ENCODE assay signal across 13 mouse cellular contexts in the genomic region with DNA sequence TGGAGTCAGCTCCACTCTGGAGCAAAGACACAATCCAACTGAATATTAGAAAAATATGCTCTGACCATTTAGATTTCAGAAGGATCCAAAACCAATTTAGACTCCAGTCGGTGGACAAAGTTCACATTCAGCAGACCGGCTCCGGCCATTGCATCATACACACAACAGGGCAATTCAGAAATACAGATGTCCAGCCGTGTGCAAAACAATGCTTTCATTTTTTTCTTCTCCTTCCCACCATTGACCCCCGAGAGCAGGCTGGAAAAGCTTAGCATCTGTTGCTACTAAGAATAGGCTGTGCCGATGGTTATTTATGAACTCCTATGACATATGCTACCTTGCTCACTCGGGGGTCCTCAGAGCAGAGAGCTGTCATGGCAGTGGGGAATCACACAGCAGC. TPM values are rescaled to one million over a fixed set of nuclear protein-coding genes. Genes with fewer than 3 reads are reported as not detected.
DNase-seq lines count a peak whose midpoint lies in the region; ATAC-seq lines count a peak whose summit lies in the region.
"Had no signal": no experiment of that assay in that cellular context is flagged by ENCODE, and none has a peak within 500 bp of the region (broad histone marks: within the 10 kb centered on the region; RNA-seq: fewer than 3 reads in every experiment).

No protein-coding gene starts in this region.

- DNase-seq in heart, postnatal 25 days (ENCODE audit: low spot score): no peak
- DNase-seq in lung, postnatal 10 days: peak; percentile 25
- DNase-seq in lung, postnatal 25 days (ENCODE audit: low spot score): no peak
- peak; percentile 49 for DNase-seq in retina, embryonic 14.5 days (ENCODE audit: low spot score)
- DNase-seq in adrenal gland, adult 8-10 months: no peak
- DNase-seq in adrenal gland, postnatal 14 days: no peak
- DNase-seq: cerebellum, adult 11 months; gastrocnemius, postnatal 10 days had no signal

- peak overlapping the region; percentile 42; the same call in 1 of the 2 replicates for H3K9ac ChIP-seq in heart, embryonic 14.5 days (ENCODE audit: low read length)
- H3K9ac ChIP-seq in heart, embryonic 16.5 days (ENCODE audit: low read length): peak overlapping the region; percentile 52; the same call in 1 of the 2 replicates
- H3K9ac ChIP-seq: liver, embryonic 15.5 days had no signal

- H3K27ac ChIP-seq in heart, embryonic 14.5 days (replicated peaks in 1 of 2; ENCODE audit: control insufficient read depth in 1 of 2, insufficient read depth in 1 of 2, low read depth in 2 of 2, low read length in 2 of 2): peak overlapping the region; percentile 42 to 63; a peak in 3 of 4 replicates
- H3K27ac ChIP-seq in heart, embryonic 16.5 days (ENCODE audit: low read length): peak overlapping the region; percentile 55
- H3K27ac ChIP-seq: liver, embryonic 15.5 days had no signal

- no peaks in the 10 kb centered on the region for H3K9me3 ChIP-seq in heart, embryonic 14.5 days (ENCODE audit: control insufficient read depth, low read length)
- no peaks in the 10 kb centered on the region for H3K9me3 ChIP-seq in heart, embryonic 16.5 days (replicated peaks; ENCODE audit: control insufficient read depth, low read length)
- H3K9me3 ChIP-seq: liver, embryonic 15.5 days had no signal

- H3K4me3 ChIP-seq in heart, embryonic 14.5 days (ENCODE audit: control insufficient read depth in 1 of 2, insufficient read depth in 1 of 2, low read depth in 1 of 2, low read length in 2 of 2): no peak overlapping the region
- no peak overlapping the region for H3K4me3 ChIP-seq in heart, embryonic 16.5 days (ENCODE audit: low read length)
- H3K4me3 ChIP-seq: liver, embryonic 15.5 days had no signal

- intact Hi-C loops in heart, postnatal 25 days (cut with DNase I): no loop called here

- no peaks in the 10 kb centered on the region for H3K36me3 ChIP-seq in heart, embryonic 14.5 days (ENCODE audit: control insufficient read depth, insufficient read depth, low read length)
- no peaks in the 10 kb centered on the region for H3K36me3 ChIP-seq in heart, embryonic 16.5 days (ENCODE audit: control insufficient read depth, insufficient read depth)
- H3K36me3 ChIP-seq: liver, embryonic 15.5 days had no signal

- H3K4me2 ChIP-seq in heart, embryonic 14.5 days (ENCODE audit: low read length): peak overlapping the region; percentile 49
- peak overlapping the region; percentile 35; the same call in 1 of the 2 replicates for H3K4me2 ChIP-seq in heart, embryonic 16.5 days (ENCODE audit: low read depth, low read length)
- H3K4me2 ChIP-seq: liver, embryonic 15.5 days had no signal

- H3K4me1 ChIP-seq in heart, embryonic 14.5 days (ENCODE audit: control insufficient read depth in 2 of 2, insufficient read depth in 2 of 2, low read length in 2 of 2): peaks cover 26 to 70% of the 10 kb centered on the region in 2 experiments
- H3K4me1 ChIP-seq in heart, embryonic 16.5 days (ENCODE audit: control insufficient read depth, insufficient read depth, low read length): peaks cover 61% of the 10 kb centered on the region
- H3K4me1 ChIP-seq: liver, embryonic 15.5 days had no signal

- no peak for ATAC-seq in heart, embryonic 14.5 days (ENCODE audit: insufficient number of reproducible peaks, insufficient read depth, low FRiP score, low read depth)
- no peak for ATAC-seq in heart, embryonic 16.5 days (replicated peaks; ENCODE audit: extremely low read depth, insufficient read depth, low FRiP score)

- H3K27me3 ChIP-seq in heart, embryonic 14.5 days (ENCODE audit: control insufficient read depth, insufficient read depth, low read length): no peaks in the 10 kb centered on the region
- no peaks in the 10 kb centered on the region for H3K27me3 ChIP-seq in heart, embryonic 16.5 days (ENCODE audit: control insufficient read depth, insufficient read depth, low read length)
- H3K27me3 ChIP-seq: CH12.LX; liver, embryonic 15.5 days had no signal

- 38% methylated on average over 7 of the region's 7 CpGs for WGBS in heart, embryonic 14.5 days
- WGBS in heart, embryonic 16.5 days: 32% methylated on average over 7 of the region's 7 CpGs

RNA-seq across cellular contexts. Expression of a gene that starts 23.2 kb away (rescaled TPM):
- polyA plus RNA-seq in heart, embryonic 14.5 days (2014; fragmentation: Nextera tagmentation; extraction: Ambion mirVana): 50.0 and 50.5 TPM in 2 replicates
- total RNA-seq in heart, postnatal 25 days (2021): 1 to 10 TPM; 5.3 to 6.5 TPM
- 42.2 and 43.6 TPM in 2 replicates for polyA plus RNA-seq in heart, embryonic 16.5 days (2015; fragmentation: Nextera tagmentation; extraction: Ambion mirVana)
- total RNA-seq in adrenal gland, adult 8-10 months (2022): 1 to 10 TPM; 1.7 to 3.1 (median 2.2) TPM
- 2.7 and 3.1 TPM in 2 replicates for total RNA-seq in adrenal gland, postnatal 14 days (2021)
- total RNA-seq: neutrophil, adult 5-6 weeks had no signal

Comparison
In these comparisons a context has a peak if more than half of its experiments do, and no peak if none do; other contexts are left out.
1. DNase-seq: peak in lung, postnatal 10 days (single experiment) and retina, embryonic 14.5 days (single experiment); none in heart, postnatal 25 days (single experiment), lung, postnatal 25 days (single experiment), adrenal gland, adult 8-10 months (single experiment) and adrenal gland, postnatal 14 days (single experiment).